ENCODE assay signal across 12 mouse cellular contexts in genomic region chr13:112424635-112425034, GRCm38 (mm10). TPM values are rescaled to one million over a fixed set of nuclear protein-coding genes. Genes with fewer than 3 reads are reported as not detected.
DNase-seq lines count a peak whose midpoint lies in the region; ATAC-seq and TF ChIP-seq lines count a peak whose summit lies in the region.
"Had no signal": no experiment of that assay in that cellular context is flagged by ENCODE, and none has a peak within 500 bp of the region (broad histone marks: within the 10 kb centered on the region; RNA-seq: fewer than 3 reads in every experiment).

No protein-coding gene starts in this region.

- peaks cover 36% of the 10 kb centered on the region for H3K4me1 ChIP-seq in heart, embryonic 13.5 days
- no peaks in the 10 kb centered on the region for H3K4me1 ChIP-seq in hindbrain, postnatal 0 days (ENCODE audit: insufficient read depth, low read length)
- H3K4me1 ChIP-seq: embryonic facial prominence, embryonic 15.5 days had no signal

- peak overlapping the region; percentile 87 for H3K27ac ChIP-seq in heart, embryonic 13.5 days (replicated peaks)
- no peak overlapping the region for H3K27ac ChIP-seq in hindbrain, postnatal 0 days
- H3K27ac ChIP-seq: embryonic facial prominence, embryonic 15.5 days; liver, embryonic 15.5 days had no signal

- no peak overlapping the region for H3K9ac ChIP-seq in heart, embryonic 13.5 days
- no peak overlapping the region for H3K9ac ChIP-seq in hindbrain, postnatal 0 days (replicated peaks; ENCODE audit: low read length)
- H3K9ac ChIP-seq: embryonic facial prominence, embryonic 15.5 days; liver, embryonic 15.5 days had no signal

- WGBS in heart, embryonic 13.5 days: 25% methylated on average over 7 of the region's 7 CpGs
- WGBS in hindbrain, postnatal 0 days: 93% methylated on average over 7 of the region's 7 CpGs

- DNase-seq in heart, postnatal 14 days: no peak
- DNase-seq in adrenal gland, postnatal 25 days: peak; percentile 26
- no peak for DNase-seq in urinary bladder, adult 2 months (ENCODE audit: low spot score)
- DNase-seq in hindbrain, postnatal 0 days (ENCODE audit: low spot score): no peak
- DNase-seq in lung, postnatal 4 days: no peak
- DNase-seq: kidney, adult 11 months had no signal

- no peak for TF ChIP-seq CTCF in hindbrain, postnatal 0 days (IDR thresholded peaks at IDR 0.05; ENCODE audit: low read depth)

- no peaks in the 10 kb centered on the region for H3K9me3 ChIP-seq in heart, embryonic 13.5 days
- no peaks in the 10 kb centered on the region for H3K9me3 ChIP-seq in hindbrain, postnatal 0 days (ENCODE audit: low read length)
- H3K9me3 ChIP-seq: embryonic facial prominence, embryonic 15.5 days; liver, embryonic 15.5 days had no signal

- ATAC-seq in heart, embryonic 13.5 days (ENCODE audit: extremely low read depth, insufficient number of reproducible peaks, low FRiP score, low TSS enrichment): no peak
- ATAC-seq in CD4-positive, CD25-positive, alpha-beta regulatory T cell, adult 4 months: peak; percentile 42
- ATAC-seq in neutrophil, adult 5-6 weeks (ENCODE audit: extremely low read depth, insufficient number of reproducible peaks, low FRiP score, poor library complexity, severe bottlenecking): peak; percentile 13; the same call in 1 of the 2 replicates
- ATAC-seq in hindbrain, postnatal 0 days: no peak
- ATAC-seq: forebrain, embryonic 16.5 days had no signal

- intact Hi-C loops in heart, postnatal 14 days (cut with DNase I): no loop called here

- H3K27me3 ChIP-seq in heart, embryonic 13.5 days (replicated peaks): no peaks in the 10 kb centered on the region
- no peaks in the 10 kb centered on the region for H3K27me3 ChIP-seq in hindbrain, postnatal 0 days (ENCODE audit: insufficient read depth, low read length)
- H3K27me3 ChIP-seq: embryonic facial prominence, embryonic 15.5 days; liver, embryonic 15.5 days had no signal

- H3K4me3 ChIP-seq in heart, embryonic 13.5 days: no peak overlapping the region
- H3K4me3 ChIP-seq in hindbrain, postnatal 0 days (ENCODE audit: low read length): no peak overlapping the region
- H3K4me3 ChIP-seq: embryonic facial prominence, embryonic 15.5 days; liver, embryonic 15.5 days had no signal

- no peaks in the 10 kb centered on the region for H3K36me3 ChIP-seq in heart, embryonic 13.5 days
- H3K36me3 ChIP-seq in hindbrain, postnatal 0 days (ENCODE audit: insufficient read depth, low read length): no peaks in the 10 kb centered on the region
- H3K36me3 ChIP-seq: embryonic facial prominence, embryonic 15.5 days; liver, embryonic 15.5 days had no signal

- peak overlapping the region; percentile 53 for H3K4me2 ChIP-seq in heart, embryonic 13.5 days
- no peak overlapping the region for H3K4me2 ChIP-seq in hindbrain, postnatal 0 days (ENCODE audit: low read depth, low read length)
- H3K4me2 ChIP-seq: embryonic facial prominence, embryonic 15.5 days; liver, embryonic 15.5 days had no signal

RNA-seq across cellular contexts. Expression of gene Il6st, which starts 39.2 kb away (rescaled TPM):
- 42.1 TPM in 2 replicates for polyA plus RNA-seq in heart, embryonic 13.5 days (2015; fragmentation: Nextera tagmentation; extraction: Ambion mirVana)
- 100 to 1,000 TPM; 184 to 192 TPM for total RNA-seq in heart, postnatal 14 days (2021)
- polyA plus RNA-seq in CD4-positive, CD25-positive, alpha-beta regulatory T cell, adult 4 months (2017; shearing (Covaris generic)): 10 to 100 TPM; 52.9 to 65.9 TPM
- total RNA-seq in adrenal gland, postnatal 25 days (2021): 247 and 388 TPM in 2 replicates
- total RNA-seq in neutrophil, adult 5-6 weeks (2017): 20.3 and 20.9 TPM in 2 replicates
- polyA plus RNA-seq in urinary bladder, adult 2 months (2012; rRNA removed): 111 and 192 TPM in 2 replicates
- total RNA-seq in hindbrain, postnatal 0 days (2014; rRNA removed): 37.4 TPM in 2 replicates
- polyA plus RNA-seq in hindbrain, postnatal 0 days (2015; fragmentation: Nextera tagmentation; extraction: Ambion mirVana): 18.2 and 20.2 TPM in 2 replicates

Comparison
In these comparisons a context has a peak if more than half of its experiments do, and no peak if none do; other contexts are left out.
1. ATAC-seq: peak in CD4-positive, CD25-positive, alpha-beta regulatory T cell, adult 4 months (single experiment) and neutrophil, adult 5-6 weeks (single experiment); none in heart, embryonic 13.5 days (single experiment) and hindbrain, postnatal 0 days (single experiment).